ENCODE assay signal across 15 mouse cellular contexts in the genomic region with DNA sequence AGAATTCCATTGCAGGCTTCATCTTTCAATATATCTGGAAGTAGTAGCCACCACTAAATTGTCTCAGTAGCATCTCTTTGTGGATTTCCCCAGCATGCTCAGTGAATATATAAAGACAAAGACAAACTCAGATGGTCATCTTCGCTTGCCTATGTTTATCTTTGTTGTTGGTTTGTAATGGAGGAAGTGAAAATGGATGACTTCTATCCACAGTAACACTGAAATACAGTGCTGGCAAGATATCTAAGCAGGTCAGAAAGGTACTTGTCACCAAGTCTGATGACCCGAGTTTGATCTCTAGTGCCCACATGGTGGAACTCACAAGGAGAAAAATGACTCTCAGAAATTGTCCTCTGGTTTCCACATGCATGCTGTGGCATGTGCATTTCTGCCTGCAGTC.
"Had no signal": no experiment of that assay in that cellular context is flagged by ENCODE, and none has a peak within 500 bp of the region (broad histone marks: within the 10 kb centered on the region; RNA-seq: fewer than 3 reads in every experiment).

No protein-coding gene starts in this region.

- DNase-seq: lung, adult 18-20 months; lung, embryonic 14.5 days; lung, postnatal 10 days; lung, postnatal 4 days; midbrain, embryonic 14.5 days; right cerebral cortex, postnatal 14 days; thymus, adult 2 months; thymus, postnatal 25 days; thymus, postnatal 4 days had no signal

- H3K4me3 ChIP-seq: megakaryocyte, embryonic 14.5 days; midbrain, embryonic 12.5 days; neural tube, embryonic 12.5 days; stomach, embryonic 15.5 days had no signal

- H3K27ac ChIP-seq: liver, embryonic 14.5 days; midbrain, embryonic 12.5 days; neural tube, embryonic 12.5 days; stomach, embryonic 15.5 days; stomach, postnatal 0 days had no signal
